Mouse (Mus musculus) neutrophil, adult 65 days (primary cell): ENCODE results near the gene H2afv. TPM values are rescaled to one million over a fixed set of nuclear protein-coding genes. Genes with fewer than 3 reads are reported as not detected.

Source experiments
- total RNA-seq: library from RNA; stranded (reverse); gene quantifications from 2 replicates; pipeline ENCODE4 v1.2.4, GENCODE M21; 2023

H2afv gene
- 90.5 and 90.8 TPM in 2 replicates for total RNA-seq

GRCm38 (mm10) chr11:6444077-6444853, at the start of gene H2afv:
TSS of gene H2afv (minus strand) at chr11:6444443.

GRCm38 (mm10) chr11:6475867-6476484, 31.7 kb upstream of the H2afv start, which contains the start of gene Purb:
TSS of gene Purb (minus strand) at chr11:6475917.

GRCm38 (mm10) chr11:6414751-6415550, 29.3 kb downstream of the H2afv start, which contains the start of gene Ppia:
TSS of gene Ppia (plus strand) at chr11:6415443.

GRCm38 (mm10) chr11:6388726-6389413, 55.4 kb downstream of the H2afv start, which contains the start of gene Zmiz2:
TSS of gene Zmiz2 (plus strand) at chr11:6389074.

Other genes starting within 250 kb of the H2afv start
- 0.25 and 0.28 TPM in 2 replicates for gene A730071L15Rik, start 244.4 kb downstream of the H2afv start, total RNA-seq
- 26.1 and 32.5 TPM in 2 replicates for gene Nudcd3, start 244.0 kb downstream of the H2afv start, total RNA-seq
- gene Npc1l1, start 214.3 kb downstream of the H2afv start, total RNA-seq = not detected in 2 replicates
- 22.4 and 29.5 TPM in 2 replicates for gene Ddx56, start 176.7 kb downstream of the H2afv start, total RNA-seq
- gene Tmed4, start 169.6 kb downstream of the H2afv start, total RNA-seq = 20.4 and 24.6 TPM in 2 replicates
- gene Ogdh, start 152.8 kb downstream of the H2afv start, total RNA-seq = 112 and 120 TPM in 2 replicates
- gene Zmiz2, start 55.4 kb downstream of the H2afv start, total RNA-seq = 25.9 and 30.2 TPM in 2 replicates
- 641 TPM in 2 replicates for gene Ppia, start 29.0 kb downstream of the H2afv start, total RNA-seq
- gene Purb, start 31.5 kb upstream of the H2afv start, total RNA-seq = 49.4 and 60.3 TPM in 2 replicates
- gene Myo1g, start 76.5 kb upstream of the H2afv start, total RNA-seq = 183 and 225 TPM in 2 replicates
- 107 and 131 TPM in 2 replicates for gene Ccm2, start 102.4 kb upstream of the H2afv start, total RNA-seq
- gene Nacad, start 161.6 kb upstream of the H2afv start, total RNA-seq = 0.34 TPM in 1 of 2 replicates, not detected in the other
- gene Tbrg4, start 181.6 kb upstream of the H2afv start, total RNA-seq = 56.7 and 64.1 TPM in 2 replicates
- gene Wap, start 194.2 kb upstream of the H2afv start, total RNA-seq = not detected in 2 replicates
- not detected in 2 replicates for gene Ramp3, start 214.1 kb upstream of the H2afv start, total RNA-seq